Mouse (Mus musculus): Measurements from ENCODE around the gene Trpm1. TPM values are rescaled to one million over a fixed set of nuclear protein-coding genes. Genes with fewer than 3 reads are reported as not detected.

The Trpm1 gene
- total and polyA plus RNA-seq, 3 experiments, result 5.9 to 10.7 (median 6.1) TPM

DNA sequence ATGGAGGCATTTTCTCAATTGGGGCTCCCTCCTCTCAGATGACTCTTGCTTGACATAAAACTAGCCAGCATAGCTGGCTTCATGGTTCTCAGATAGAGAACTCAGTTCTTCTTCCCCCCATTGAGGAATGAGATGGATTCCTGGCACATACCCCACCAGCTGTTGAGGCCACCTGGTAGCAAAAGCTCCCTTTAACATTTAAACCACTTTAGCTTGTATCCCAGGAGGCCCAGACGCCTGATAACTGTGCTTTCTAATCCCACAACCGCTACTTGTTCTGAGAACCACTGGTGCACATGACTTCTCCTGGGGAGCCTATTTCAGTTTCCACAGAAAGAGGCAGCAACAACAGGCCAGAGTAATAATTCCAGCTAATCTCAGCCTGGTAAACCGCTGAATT is 12.4 kb downstream of the Trpm1 start:
- Histone ChIP-seq H3K36me3 (replicated peaks in 1 of 2; ENCODE audit: control insufficient read depth in 1 of 2, insufficient read depth in 1 of 2, low read length in 1 of 2) (no peaks in the 10 kb centered on the region), H3K9me3 (replicated peaks; ENCODE audit: low read length) (no peaks in the 10 kb centered on the region), H3K4me1 (ENCODE audit: control insufficient read depth in 1 of 2, insufficient read depth in 2 of 2) (no peaks in the 10 kb centered on the region), H3K4me2 (ENCODE audit: insufficient read depth, low read depth, poor library complexity, severe bottlenecking) (no peak overlapping the region), H3K4me3 (replicated peaks in 1 of 3; ENCODE audit: low read depth in 2 of 3, low read length in 2 of 3, poor library complexity in 1 of 3) (no peak overlapping the region), H3K27ac (ENCODE audit: insufficient read depth, low read depth) (no peak overlapping the region), H3K9ac (ENCODE audit: insufficient read depth, low read depth) (no peak overlapping the region), H3K79me2 (replicated peaks; ENCODE audit: control insufficient read depth, extremely low read depth, insufficient read depth, poor library complexity, severe bottlenecking) (no peaks in the 10 kb centered on the region), H3K27me3 (replicated peaks) (no peaks in the 10 kb centered on the region)
- DNase-seq (ENCODE audit: extremely low read depth), result no peak
- in situ Hi-C loops (cut with MboI; ENCODE audit: low pct_ligation_motif_present, low pct_unique_long_range_greater_than_20kb, low sequenced_read_pairs), result loop anchor here (25.0 kb wide), 2 partner anchors 371 to 571 kb away; no protein-coding TSS in a partner anchor
- TF ChIP-seq SMC3 (IDR thresholded peaks at IDR 0.05; ENCODE audit: low read depth, low read length), result no peak
- TF ChIP-seq POLR2AphosphoS2 (IDR thresholded peaks at IDR 0.05; ENCODE audit: low read depth, low read length), result no peak
- no peak for TF ChIP-seq EP300 (IDR thresholded peaks at IDR 0.05; ENCODE audit: low read length)
- TF ChIP-seq NELFE (IDR thresholded peaks at IDR 0.05; ENCODE audit: low read depth, low read length), result no peak
- no peak for TF ChIP-seq JUN (IDR thresholded peaks at IDR 0.05; ENCODE audit: insufficient read depth, low read depth, low read length)
- TF ChIP-seq BHLHE40 (IDR thresholded peaks at IDR 0.05; ENCODE audit: low read depth, low read length), result no peak
- no peak for TF ChIP-seq E2F4 (IDR thresholded peaks at IDR 0.05; ENCODE audit: insufficient replicate concordance, low read depth, low read length)
- TF ChIP-seq MEF2A (IDR thresholded peaks at IDR 0.05; ENCODE audit: borderline replicate concordance, low read depth, low read length), result no peak
- TF ChIP-seq CTCF (conservative IDR thresholded peaks at IDR 0.05 in 1 of 2, IDR thresholded peaks at IDR 0.05 in 1 of 2; ENCODE audit: low read depth in 2 of 2, low read length in 2 of 2), result no peak
- no peak for TF ChIP-seq KAT2A (IDR thresholded peaks at IDR 0.05; ENCODE audit: insufficient replicate concordance, low read length)
- TF ChIP-seq ZC3H11A (IDR thresholded peaks at IDR 0.05; ENCODE audit: low read depth, low read length), result no peak
- no peak for TF ChIP-seq POLR2A (IDR thresholded peaks at IDR 0.05; ENCODE audit: low read depth, low read length)
- no peak for TF ChIP-seq TCF12 (IDR thresholded peaks at IDR 0.05; ENCODE audit: low read depth, low read length)
- TF ChIP-seq CHD2 (IDR thresholded peaks at IDR 0.05; ENCODE audit: low read length), result no peak
- TF ChIP-seq NRF1 (IDR thresholded peaks at IDR 0.05; ENCODE audit: low read depth, low read length), result no peak
- no peak for TF ChIP-seq IRF4 (IDR thresholded peaks at IDR 0.05; ENCODE audit: low read depth, low read length)
- TF ChIP-seq MAZ (IDR thresholded peaks at IDR 0.05; ENCODE audit: low read depth, low read length), result no peak
- no peak for TF ChIP-seq SIN3A (IDR thresholded peaks at IDR 0.05; ENCODE audit: low read length)
- TF ChIP-seq ETS1 (conservative IDR thresholded peaks at IDR 0.05; ENCODE audit: low read depth, low read length), result no peak
- dilution Hi-C loops (cut with MboI; ENCODE audit: extremely low pct_ligation_motif_present, extremely low pct_unique_long_range_greater_than_20kb, low sequenced_read_pairs), result no loop called here

DNA sequence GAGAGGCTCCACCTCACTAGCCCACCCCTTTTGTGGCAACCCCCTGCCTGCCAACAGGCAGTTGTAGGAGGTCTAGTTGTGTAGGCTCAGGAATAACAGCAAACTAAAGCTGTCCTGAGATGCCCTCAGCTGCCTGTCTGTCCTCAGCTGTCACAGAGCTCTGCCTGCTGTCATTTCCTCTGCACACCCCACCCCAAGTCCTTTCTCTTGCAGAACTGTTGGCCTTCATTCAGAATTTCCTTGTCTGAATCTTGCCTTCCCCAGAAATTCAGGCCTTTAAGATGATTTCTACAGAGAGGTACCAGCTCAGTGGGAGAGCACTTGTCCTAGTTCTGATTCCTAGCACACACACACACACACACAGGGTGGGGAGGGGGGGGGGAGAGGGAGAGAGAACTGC is 13.1 kb downstream of the Trpm1 start:
- no peaks in the 10 kb centered on the region for H3K36me3 ChIP-seq (replicated peaks in 1 of 2; ENCODE audit: control insufficient read depth in 1 of 2, insufficient read depth in 1 of 2, low read length in 1 of 2)
- no peak overlapping the region for H3K9ac ChIP-seq (ENCODE audit: insufficient read depth, low read depth)
- no peaks in the 10 kb centered on the region for H3K79me2 ChIP-seq (replicated peaks; ENCODE audit: control insufficient read depth, extremely low read depth, insufficient read depth, poor library complexity, severe bottlenecking)
- in situ Hi-C loops (cut with MboI; ENCODE audit: low pct_ligation_motif_present, low pct_unique_long_range_greater_than_20kb, low sequenced_read_pairs) (loop anchor here (25.0 kb wide), 2 partner anchors 371 to 571 kb away; no protein-coding TSS in a partner anchor), dilution Hi-C loops (cut with MboI; ENCODE audit: extremely low pct_ligation_motif_present, extremely low pct_unique_long_range_greater_than_20kb, low sequenced_read_pairs) (no loop called here)
- no peak overlapping the region for H3K4me3 ChIP-seq (replicated peaks in 1 of 3; ENCODE audit: low read depth in 2 of 3, low read length in 2 of 3, poor library complexity in 1 of 3)
- no peaks in the 10 kb centered on the region for H3K27me3 ChIP-seq (replicated peaks)
- no peak overlapping the region for H3K4me2 ChIP-seq (ENCODE audit: insufficient read depth, low read depth, poor library complexity, severe bottlenecking)
- no peaks in the 10 kb centered on the region for H3K9me3 ChIP-seq (replicated peaks; ENCODE audit: low read length)
- no peak for DNase-seq (ENCODE audit: extremely low read depth)
- no peak overlapping the region for H3K27ac ChIP-seq (ENCODE audit: insufficient read depth, low read depth)
- no peak for TF ChIP-seq ZMIZ1 (IDR thresholded peaks at IDR 0.05; ENCODE audit: low read depth, low read length)
- TF ChIP-seq GABPA (IDR thresholded peaks at IDR 0.05; ENCODE audit: insufficient replicate concordance, low read depth, low read length), result no peak
- no peak for TF ChIP-seq ZKSCAN1 (IDR thresholded peaks at IDR 0.05; ENCODE audit: borderline replicate concordance, low read depth, low read length)
- no peak for TF ChIP-seq BHLHE40 (IDR thresholded peaks at IDR 0.05; ENCODE audit: low read depth, low read length)
- TF ChIP-seq USF2 (conservative IDR thresholded peaks at IDR 0.05; ENCODE audit: low read depth, low read length), result no peak
- no peak for TF ChIP-seq CHD2 (IDR thresholded peaks at IDR 0.05; ENCODE audit: low read length)
- TF ChIP-seq POLR2A (IDR thresholded peaks at IDR 0.05; ENCODE audit: low read depth, low read length), result no peak
- no peak for TF ChIP-seq E2F4 (IDR thresholded peaks at IDR 0.05; ENCODE audit: insufficient replicate concordance, low read depth, low read length)
- TF ChIP-seq MAX (IDR thresholded peaks at IDR 0.05; ENCODE audit: low read length), result no peak
- TF ChIP-seq ZNF384 (IDR thresholded peaks at IDR 0.05; ENCODE audit: low read depth, low read length), result no peak
- H3K4me1 ChIP-seq (ENCODE audit: control insufficient read depth in 1 of 2, insufficient read depth in 2 of 2), result no peaks in the 10 kb centered on the region

Measured in CH12.LX (cell line).